7 mouse cellular contexts compared by ENCODE assay signal in the genomic region with DNA sequence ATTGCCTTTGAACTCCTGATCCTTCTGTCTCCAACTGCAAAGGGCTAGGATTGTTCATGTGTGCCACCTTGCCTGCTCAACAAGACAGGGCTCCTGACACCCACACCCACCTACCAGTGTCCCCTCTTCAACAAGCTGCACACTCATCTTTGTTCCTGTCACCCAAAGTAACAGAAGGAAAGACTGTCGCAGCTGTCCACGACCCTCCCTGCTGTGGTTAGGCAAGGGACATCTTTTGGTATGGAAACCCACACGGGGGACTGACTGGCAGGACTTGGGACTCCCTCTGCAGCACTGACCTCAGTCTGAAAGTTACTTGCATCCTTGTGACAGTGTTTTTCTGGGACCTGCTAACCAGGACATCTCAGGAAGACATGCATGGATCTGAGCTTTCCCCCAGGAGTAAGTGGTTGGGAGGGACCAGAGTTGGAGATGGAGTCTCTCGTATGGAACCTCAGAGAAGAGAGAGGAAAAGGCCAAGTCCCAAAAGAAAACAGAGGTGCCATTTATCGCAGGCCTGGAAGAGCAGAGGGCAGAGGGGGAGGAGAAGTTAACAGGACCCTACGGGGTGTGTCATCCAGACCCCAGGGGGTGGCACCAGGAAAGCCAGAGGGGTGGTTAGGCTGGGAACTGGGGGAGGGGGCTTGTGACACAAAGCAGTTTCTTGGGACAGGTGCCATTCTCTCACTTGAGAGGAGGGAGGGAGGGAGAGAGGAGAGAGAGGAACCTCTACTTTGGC. TPM values are rescaled to one million over a fixed set of nuclear protein-coding genes. Genes with fewer than 3 reads are reported as not detected.
DNase-seq lines count a peak whose midpoint lies in the region; ATAC-seq and TF ChIP-seq lines count a peak whose summit lies in the region.

Ldha (plus strand) TSS at position 689 of the 739 bp plus-strand sequence.

- H3K27me3 ChIP-seq in limb, embryonic 14.5 days (ENCODE audit: control insufficient read depth, insufficient read depth, low read length): no peaks in the 10 kb centered on the region
- H3K27me3 ChIP-seq in stomach, embryonic 14.5 days (ENCODE audit: control insufficient read depth, insufficient read depth, low read length): no peaks in the 10 kb centered on the region

- H3K4me3 ChIP-seq in limb, embryonic 14.5 days (replicated peaks; ENCODE audit: low read length): no peak within 1 kb of the TSS
- no peak within 1 kb of the TSS for H3K4me3 ChIP-seq in stomach, embryonic 14.5 days (ENCODE audit: low read depth, low read length)

- no peak for ATAC-seq in erythroid progenitor cell, adult 5-6 weeks (replicated peaks; ENCODE audit: low FRiP score, poor library complexity, severe bottlenecking)
- ATAC-seq in limb, embryonic 14.5 days (ENCODE audit: low FRiP score, low read depth): no peak
- ATAC-seq in stomach, embryonic 14.5 days (ENCODE audit: insufficient number of reproducible peaks, insufficient read depth, low FRiP score, low read depth): no peak

- 23% methylated on average over 6 of the region's 6 CpGs for WGBS in limb, embryonic 14.5 days
- WGBS in stomach, embryonic 14.5 days: 33% methylated on average over 6 of the region's 6 CpGs

- no peak for DNase-seq in thymus, postnatal 0 days (ENCODE audit: low spot score)
- DNase-seq in thymus, adult 18-20 months: no peak
- no peak for DNase-seq in heart, postnatal 36 days
- DNase-seq in limb, embryonic 14.5 days (ENCODE audit: low spot score): no peak
- no peak for DNase-seq in urinary bladder, postnatal 36 days (ENCODE audit: low spot score in 2 of 2)

- no peak within 1 kb of the TSS for H3K9ac ChIP-seq in limb, embryonic 14.5 days (ENCODE audit: low read depth, low read length, severe bottlenecking)
- no peak within 1 kb of the TSS for H3K9ac ChIP-seq in stomach, embryonic 14.5 days (replicated peaks; ENCODE audit: low read depth, low read length)

- intact Hi-C loops in heart, postnatal 36 days (cut with DNase I): no loop called here

- H3K9me3 ChIP-seq in limb, embryonic 14.5 days (ENCODE audit: control insufficient read depth, low read length): no peaks in the 10 kb centered on the region
- no peaks in the 10 kb centered on the region for H3K9me3 ChIP-seq in stomach, embryonic 14.5 days (ENCODE audit: control insufficient read depth, low read depth, low read length)

- H3K4me2 ChIP-seq in limb, embryonic 14.5 days (replicated peaks; ENCODE audit: low read depth, low read length, severe bottlenecking): no peak within 1 kb of the TSS
- H3K4me2 ChIP-seq in stomach, embryonic 14.5 days (replicated peaks; ENCODE audit: low read depth, low read length): no peak within 1 kb of the TSS

- no peak within 1 kb of the TSS for H3K27ac ChIP-seq in limb, embryonic 14.5 days (replicated peaks; ENCODE audit: low read depth, low read length)
- H3K27ac ChIP-seq in stomach, embryonic 14.5 days (ENCODE audit: low read length): no peak within 1 kb of the TSS

- no peaks in the 10 kb centered on the region for H3K36me3 ChIP-seq in limb, embryonic 14.5 days (ENCODE audit: control insufficient read depth, insufficient read depth, low read length)
- H3K36me3 ChIP-seq in stomach, embryonic 14.5 days (ENCODE audit: control insufficient read depth, insufficient read depth, low read length): no peaks in the 10 kb centered on the region

- peaks cover 30% of the 10 kb centered on the region for H3K4me1 ChIP-seq in limb, embryonic 14.5 days (ENCODE audit: control insufficient read depth, insufficient read depth, low read length)
- H3K4me1 ChIP-seq in stomach, embryonic 14.5 days (ENCODE audit: control insufficient read depth, insufficient read depth, low read length): peaks cover 29% of the 10 kb centered on the region

- TF ChIP-seq POLR2A in limb, embryonic 14.5 days (IDR thresholded peaks at IDR 0.05; ENCODE audit: borderline replicate concordance, extremely low read depth, insufficient read depth, insufficient read length): no peak

RNA-seq across cellular contexts. Expression of gene Ldha, which starts in this region (rescaled TPM):
- polyA plus RNA-seq in thymus, postnatal 0 days (2015; fragmentation: Nextera tagmentation; extraction: Ambion mirVana): 1,216 and 1,339 TPM in 2 replicates
- 72.9 and 85.4 TPM in 2 replicates for total RNA-seq in erythroid progenitor cell, adult 5-6 weeks (2015; ENCODE audit: low replicate concordance)
- total RNA-seq in erythroid progenitor cell, adult 5-6 weeks (2017; ENCODE audit: low replicate concordance): 29.2 and 59.4 TPM in 2 replicates
- 100 to 1,000 TPM; 776 to 801 TPM for total RNA-seq in heart, postnatal 36 days (2021)
- polyA plus RNA-seq in limb, embryonic 14.5 days (2012; rRNA removed): 692 and 736 TPM in 2 replicates
- 1,461 and 1,594 TPM in 2 replicates for polyA plus RNA-seq in limb, embryonic 14.5 days (2014; fragmentation: Nextera tagmentation; extraction: Ambion mirVana)
- 1,645 and 1,742 TPM in 2 replicates for polyA plus RNA-seq in stomach, embryonic 14.5 days (2014; fragmentation: Nextera tagmentation; extraction: Ambion mirVana)

Comparison
In these comparisons a context has a peak if more than half of its experiments do, and no peak if none do; other contexts are left out.
1. RNA of gene Ldha (total RNA-seq): 776 to 801 TPM in heart, postnatal 36 days; 29.2 to 85.4 TPM in erythroid progenitor cell, adult 5-6 weeks; every median in the first group is over 4 times any median in the second.